Mouse (Mus musculus) bone marrow macrophage, adult 2 months (primary cell): Measurements from ENCODE around the gene Cmip.

Source experiments
- CTCF ChIP-seq: IDR thresholded peaks from 2 replicates; pipeline ENCODE4 v1.5.1; 2012; ENCODE audit warnings: low read depth, mild to moderate bottlenecking, low read length, moderate library complexity
- POLR2A ChIP-seq: IDR thresholded peaks from 2 replicates; pipeline ENCODE4 v1.6.1; 2012; ENCODE audit warnings: mild to moderate bottlenecking, low read depth, low read length, borderline replicate concordance

GRCm38 (mm10) chr8:117368781-117369180 lies 111.9 kb downstream of the Cmip start:
- TF ChIP-seq CTCF (no peak), POLR2A (no peak)
